Mouse (Mus musculus) B cell, adult 2 months (primary cell): ENCODE data around the gene Tbcb.
"Not testable (repeated sequence)": the region's sequence is repeated elsewhere in the genome, so short reads cannot be mapped to it uniquely, and the experiment has no call there.

Experiments
- DNase-seq, 2 experiments: peaks; one replicate each; pipeline ENCODE4 v3.0.0; 2022

The Tbcb gene

GRCm38 (mm10) chr7:30231669-30232454, at the start of gene Tbcb, which contains the start of gene Polr2i:
Gene Tbcb (minus strand): TSS chr7:30232272.
Gene Polr2i (plus strand): TSS chr7:30231948.
- peak; percentile 95 to 96 for DNase-seq

GRCm38 (mm10) chr7:30281522-30281921, 49.5 kb upstream of the Tbcb start:
- no peak for DNase-seq

GRCm38 (mm10) chr7:30280670-30281138, 48.6 kb upstream of the Tbcb start:
- DNase-seq, result peak; percentile 82 to 83

GRCm38 (mm10) chr7:30279951-30280669, 48.0 kb upstream of the Tbcb start, which contains the start of the genes Thap8 and Wdr62:
Gene Thap8 (plus strand): TSS chr7:30280094.
Gene Wdr62 (minus strand): TSS chr7:30280419.
- peak; percentile 92 for DNase-seq

GRCm38 (mm10) chr7:30279536-30279935, 47.5 kb upstream of the Tbcb start:
- peak in 1 of 2 experiments; percentile 7 for DNase-seq

- DNase-seq, result no peak
Observed at GRCm38 (mm10) chr7:30278911-30279310, 46.8 kb upstream of the Tbcb start.

- no peak for DNase-seq
Observed at GRCm38 (mm10) chr7:30274383-30274782, 42.3 kb upstream of the Tbcb start.

GRCm38 (mm10) chr7:30269641-30270040, 37.6 kb upstream of the Tbcb start:
- no peak for DNase-seq

GRCm38 (mm10) chr7:30266780-30267179, 34.7 kb upstream of the Tbcb start:
- no peak for DNase-seq

- DNase-seq, result no peak
Observed at GRCm38 (mm10) chr7:30265935-30266334, 33.9 kb upstream of the Tbcb start.

- DNase-seq, result no peak
Observed at GRCm38 (mm10) chr7:30265531-30265930, 33.5 kb upstream of the Tbcb start.

- no peak for DNase-seq
Observed at GRCm38 (mm10) chr7:30265041-30265440, 33.0 kb upstream of the Tbcb start.

GRCm38 (mm10) chr7:30251956-30252954, 20.2 kb upstream of the Tbcb start:
- no peak for DNase-seq

- DNase-seq, result not testable (repeated sequence)
Observed at GRCm38 (mm10) chr7:30237374-30237773, 5.3 kb upstream of the Tbcb start.

- no peak for DNase-seq
Observed at GRCm38 (mm10) chr7:30235625-30236024, 3.6 kb upstream of the Tbcb start, which contains the start of gene Ovol3. Gene Ovol3 (minus strand): TSS chr7:30235725.

GRCm38 (mm10) chr7:30235091-30235490, 3.0 kb upstream of the Tbcb start:
- no peak for DNase-seq

GRCm38 (mm10) chr7:30234276-30234858, 2.3 kb upstream of the Tbcb start:
- no peak for DNase-seq

GRCm38 (mm10) chr7:30233387-30233786, 1.3 kb upstream of the Tbcb start:
- no peak for DNase-seq

- DNase-seq, result peak; percentile 70 to 71
Observed at GRCm38 (mm10) chr7:30232631-30233148, 618 bp upstream of the Tbcb start.

- DNase-seq, result no peak
Observed at GRCm38 (mm10) chr7:30231328-30231668, 774 bp downstream of the Tbcb start.

- DNase-seq, result no peak
Observed at GRCm38 (mm10) chr7:30224206-30224605, 7.9 kb downstream of the Tbcb start.

- no peak for DNase-seq
Observed at GRCm38 (mm10) chr7:30222205-30222604, 9.9 kb downstream of the Tbcb start.
